Mouse (Mus musculus) CH12.LX (cell line): ENCODE results near the gene Golgb1.

Experiments
- BHLHE40 ChIP-seq: IDR thresholded peaks from 2 replicates; pipeline ENCODE4 v1.6.1; 2011; ENCODE audit warnings: mild to moderate bottlenecking, low read depth, low read length, improper control_type of control experiment
- CTCF ChIP-seq, 2 experiments: IDR thresholded peaks in 1 of 2; conservative IDR thresholded peaks in 1 of 2; 2 replicates each; pipeline ENCODE4 v1.5.1; 2011 to 2012; ENCODE audit warnings: low read depth in 2 of 2, low read length in 2 of 2, improper control_type of control experiment in 1 of 2, inconsistent platforms in 1 of 2, mild to moderate bottlenecking in 1 of 2, moderate library complexity in 1 of 2
- EP300 ChIP-seq: IDR thresholded peaks from 2 replicates; pipeline ENCODE4 v1.6.1; 2011; ENCODE audit warnings: low read length, improper control_type of control experiment
- JUND ChIP-seq: conservative IDR thresholded peaks from 2 replicates; pipeline ENCODE4 v1.6.1; 2011; ENCODE audit warnings: low read depth, low read length, improper control_type of control experiment
- KAT2A ChIP-seq: IDR thresholded peaks from 2 replicates; pipeline ENCODE4 v1.6.1; 2012; ENCODE audit warnings: low read length, improper control_type of control experiment, inconsistent platforms; ENCODE audit not compliant: insufficient replicate concordance
- MAX ChIP-seq: IDR thresholded peaks from 2 replicates; pipeline ENCODE4 v1.6.1; 2011; ENCODE audit warnings: low read length, improper control_type of control experiment
- MAZ ChIP-seq: IDR thresholded peaks from 2 replicates; pipeline ENCODE4 v1.6.1; 2012; ENCODE audit warnings: low read depth, mild to moderate bottlenecking, inconsistent platforms, low read length, improper control_type of control experiment, moderate library complexity
- MEF2A ChIP-seq: IDR thresholded peaks from 2 replicates; pipeline ENCODE4 v1.6.1; 2014; ENCODE audit warnings: low read depth, mild to moderate bottlenecking, inconsistent platforms, low read length, improper control_type of control experiment, borderline replicate concordance
- MXI1 ChIP-seq: IDR thresholded peaks from 2 replicates; pipeline ENCODE4 v1.6.1; 2011; ENCODE audit warnings: mild to moderate bottlenecking, low read depth, low read length, improper control_type of control experiment
- PAX5 ChIP-seq: IDR thresholded peaks from 2 replicates; pipeline ENCODE4 v1.6.1; 2012; ENCODE audit warnings: low read length, inconsistent platforms, mixed read lengths
- POLR2A ChIP-seq: IDR thresholded peaks from 2 replicates; pipeline ENCODE4 v1.6.1; 2011; ENCODE audit warnings: low read depth, mild to moderate bottlenecking, improper control_type of control experiment, low read length
- POLR2AphosphoS2 ChIP-seq: IDR thresholded peaks from 2 replicates; pipeline ENCODE4 v1.6.1; 2011; ENCODE audit warnings: low read depth, low read length, improper control_type of control experiment
- TCF12 ChIP-seq: IDR thresholded peaks from 2 replicates; pipeline ENCODE4 v1.6.1; 2014; ENCODE audit warnings: low read depth, mild to moderate bottlenecking, inconsistent platforms, low read length, improper control_type of control experiment
- USF1 ChIP-seq: IDR thresholded peaks from 2 replicates; pipeline ENCODE4 v1.6.1; 2014; ENCODE audit warnings: low read depth, mild to moderate bottlenecking, inconsistent platforms, low read length, improper control_type of control experiment

DNA sequence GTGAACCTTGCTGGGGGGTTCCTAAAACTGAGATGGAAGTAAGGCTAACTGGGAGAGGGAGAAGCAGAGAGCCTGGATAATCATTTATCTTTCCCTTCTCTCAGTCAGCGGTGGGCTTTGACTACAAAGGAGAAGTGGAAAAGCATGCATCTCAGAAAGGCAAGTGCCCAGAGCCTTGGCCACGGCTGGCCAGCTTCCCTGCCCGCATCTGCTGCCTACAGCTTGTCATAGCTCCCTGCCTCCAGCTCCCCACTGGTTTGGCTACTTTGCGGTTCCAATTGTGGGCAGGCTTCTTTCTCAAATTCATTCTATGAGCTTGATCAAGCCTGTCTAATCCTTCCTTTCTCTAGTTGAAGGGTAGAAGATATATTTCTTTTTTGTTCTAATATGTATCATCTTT lies 76.1 kb downstream of the Golgb1 start:
- no peak for TF ChIP-seq PAX5
- TF ChIP-seq CTCF (conservative IDR thresholded peaks at IDR 0.05 in 1 of 2, IDR thresholded peaks at IDR 0.05 in 1 of 2; ENCODE audit: low read depth in 2 of 2, low read length in 2 of 2): no peak
- TF ChIP-seq BHLHE40: no peak
- TF ChIP-seq POLR2A: no peak
- no peak for TF ChIP-seq USF1
- TF ChIP-seq JUND: no peak
- no peak for TF ChIP-seq TCF12
- TF ChIP-seq EP300: no peak
- TF ChIP-seq MEF2A: no peak
- no peak for TF ChIP-seq MXI1
- no peak for TF ChIP-seq POLR2AphosphoS2
- no peak for TF ChIP-seq MAX
- no peak for TF ChIP-seq KAT2A
- TF ChIP-seq MAZ: no peak
